Mouse (Mus musculus) neural tube, embryonic 10.5 days (tissue): ENCODE measurements around the gene Ccdc13.

ENCODE experiments used
- DNase-seq: peaks from one replicate; pipeline ENCODE4 v3.0.0-alpha.2; 2017; ENCODE audit warnings: low spot score; ENCODE audit errors: extremely low spot score

Gene Ccdc13

DNA sequence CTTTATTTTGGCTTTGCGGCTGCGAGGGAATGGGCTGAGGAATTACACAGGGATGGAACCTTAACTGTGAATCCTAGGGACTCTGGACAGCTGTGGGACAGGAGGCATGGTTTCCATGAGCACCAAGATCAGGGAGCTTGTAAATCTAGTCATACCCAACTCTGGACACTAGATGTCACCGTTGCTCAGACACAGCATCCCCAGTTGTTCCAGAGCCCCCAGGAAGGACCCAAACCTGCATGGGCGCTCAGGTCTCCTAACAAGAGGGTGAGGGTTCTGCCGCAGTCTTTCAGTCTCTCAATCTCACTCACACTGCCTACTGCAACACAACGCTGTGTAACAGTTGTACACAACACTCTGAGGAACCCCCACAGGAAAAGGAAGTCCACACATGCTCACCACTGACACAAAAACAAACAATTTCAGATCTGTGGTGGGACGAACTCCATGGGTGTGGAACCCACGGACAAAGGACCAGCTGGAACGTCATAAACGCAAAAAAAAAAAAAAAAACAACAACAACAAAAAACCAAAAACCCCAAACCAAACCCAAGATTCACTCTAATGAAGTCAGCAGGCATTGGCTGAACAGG is 7.4 kb upstream of the Ccdc13 start:
- DNase-seq = no peak

DNA sequence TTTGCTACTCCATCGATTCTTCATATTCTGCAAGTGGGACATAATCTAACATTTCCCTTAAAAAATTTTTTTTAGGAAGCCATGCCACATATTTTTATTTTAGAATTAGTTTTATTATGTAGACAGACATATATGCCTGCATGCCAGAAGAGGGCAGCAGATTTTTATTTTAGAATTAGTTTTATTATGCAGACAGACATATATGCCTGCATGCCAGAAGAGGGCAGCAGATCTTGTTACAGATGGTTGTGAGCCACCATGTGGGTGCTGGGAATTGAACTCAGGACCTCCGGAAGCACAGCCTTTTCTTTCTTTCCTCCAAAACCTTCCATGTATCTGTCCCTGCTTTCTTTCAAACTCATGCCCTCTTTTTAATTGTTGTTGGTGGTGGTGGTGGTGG is 3.7 kb upstream of the Ccdc13 start:
- DNase-seq = no peak

DNA sequence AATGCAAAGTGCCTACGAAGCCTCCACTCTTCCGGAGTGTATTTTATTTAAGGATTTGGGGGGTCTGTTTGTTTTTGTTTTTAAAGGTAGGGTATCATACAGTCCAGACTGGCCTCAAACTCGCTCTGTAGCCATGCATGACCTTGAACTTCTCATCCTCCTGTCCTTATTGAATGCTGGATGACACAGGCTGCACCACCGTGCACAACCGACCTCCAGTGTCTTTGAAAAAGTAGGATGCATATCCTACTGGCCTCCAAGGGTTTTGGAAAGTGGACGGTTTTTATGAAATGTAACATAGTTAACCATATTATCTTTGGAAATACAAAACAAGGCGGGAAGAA is 333 bp upstream of the Ccdc13 start:
- DNase-seq = no peak

DNA sequence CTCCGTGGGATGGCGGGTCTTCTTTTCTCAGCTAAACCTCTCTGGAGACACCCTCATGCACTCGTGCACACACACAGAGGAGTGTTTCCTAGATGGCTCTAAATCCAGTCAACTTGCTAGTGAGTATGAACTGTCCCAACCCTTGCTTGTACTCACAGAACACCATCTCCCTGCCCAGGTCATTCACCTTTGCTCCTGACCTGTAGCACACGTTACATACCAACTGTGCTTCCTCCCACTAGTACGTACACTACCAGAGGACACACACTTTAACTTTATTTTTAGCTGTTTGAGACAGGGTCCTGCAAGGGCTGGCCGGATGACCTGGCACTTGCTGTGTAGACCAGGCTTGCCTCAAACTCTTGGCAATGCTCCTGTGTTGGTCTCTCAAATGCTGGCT is 1.3 kb downstream of the Ccdc13 start:
- no peak for DNase-seq

DNA sequence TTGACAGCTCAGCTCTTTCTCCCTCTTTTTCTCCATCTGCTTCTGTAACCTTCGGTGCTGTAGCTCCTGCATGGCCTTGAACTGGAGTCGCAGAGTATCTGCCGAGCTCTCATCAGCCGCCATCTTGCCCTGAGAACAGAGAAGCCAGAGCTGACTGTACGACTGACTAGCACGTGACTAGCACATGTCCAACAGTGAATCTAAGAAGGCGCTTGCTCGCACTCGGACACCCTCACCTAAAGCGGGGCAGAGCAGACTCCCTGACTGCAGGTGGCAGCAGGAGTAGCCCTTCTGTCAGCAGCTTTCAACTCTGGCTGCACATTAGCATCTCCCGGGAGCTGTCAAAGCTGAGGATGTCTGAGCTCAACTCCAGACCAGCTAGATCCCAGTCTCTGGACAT is 5.4 kb downstream of the Ccdc13 start:
- no peak for DNase-seq

DNA sequence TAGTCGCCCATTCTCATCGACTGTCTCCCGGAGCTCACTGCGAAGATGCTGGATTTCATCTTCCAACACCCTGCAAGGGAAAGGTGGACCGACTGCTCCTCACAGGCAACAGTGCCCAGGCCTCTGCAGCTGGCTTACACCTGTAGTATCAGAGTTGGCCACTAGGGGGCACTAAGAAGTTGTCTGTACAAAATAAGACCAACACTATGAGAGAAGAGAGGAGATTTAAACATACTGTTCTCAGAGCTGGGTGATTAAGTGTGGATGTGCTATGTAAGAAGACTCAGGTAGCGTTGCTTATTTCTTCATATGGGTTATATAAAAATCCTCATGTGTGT is 8.3 kb downstream of the Ccdc13 start:
- DNase-seq = peak; percentile 81

DNA sequence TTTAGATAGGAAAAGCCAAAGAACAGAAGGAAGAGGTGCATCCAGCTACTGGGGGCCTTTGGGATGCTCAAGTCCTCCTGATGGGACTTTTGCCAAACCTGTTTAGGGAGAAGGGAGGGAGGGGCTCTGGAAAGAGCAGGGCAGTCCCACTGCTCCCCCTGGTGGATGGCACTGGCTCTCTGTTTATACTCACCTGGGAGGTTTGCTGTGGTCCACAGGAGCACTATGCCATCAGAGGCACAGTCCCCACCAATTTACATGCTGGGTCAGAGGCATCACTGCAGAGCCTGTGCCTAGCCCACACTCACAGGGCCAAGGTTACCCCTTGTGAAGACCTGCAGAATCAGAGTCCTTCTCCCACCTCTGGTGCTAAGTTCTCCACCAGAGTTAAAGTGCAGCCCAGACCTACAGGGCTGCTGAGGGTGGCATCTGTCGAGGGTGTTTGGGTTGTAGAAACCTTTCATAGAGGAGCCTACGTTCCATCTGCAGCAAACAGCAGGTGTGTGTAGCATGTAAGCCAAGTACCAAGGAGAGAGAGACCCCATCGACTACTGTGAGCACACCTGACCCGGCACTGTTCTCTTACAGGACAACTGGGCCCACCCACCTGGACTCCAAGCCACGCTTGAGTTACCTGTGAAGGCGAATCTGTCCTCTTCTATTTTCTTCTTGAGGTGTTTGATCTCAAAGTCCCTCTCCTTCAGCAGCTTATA is 8.9 kb downstream of the Ccdc13 start:
- DNase-seq = no peak

DNA sequence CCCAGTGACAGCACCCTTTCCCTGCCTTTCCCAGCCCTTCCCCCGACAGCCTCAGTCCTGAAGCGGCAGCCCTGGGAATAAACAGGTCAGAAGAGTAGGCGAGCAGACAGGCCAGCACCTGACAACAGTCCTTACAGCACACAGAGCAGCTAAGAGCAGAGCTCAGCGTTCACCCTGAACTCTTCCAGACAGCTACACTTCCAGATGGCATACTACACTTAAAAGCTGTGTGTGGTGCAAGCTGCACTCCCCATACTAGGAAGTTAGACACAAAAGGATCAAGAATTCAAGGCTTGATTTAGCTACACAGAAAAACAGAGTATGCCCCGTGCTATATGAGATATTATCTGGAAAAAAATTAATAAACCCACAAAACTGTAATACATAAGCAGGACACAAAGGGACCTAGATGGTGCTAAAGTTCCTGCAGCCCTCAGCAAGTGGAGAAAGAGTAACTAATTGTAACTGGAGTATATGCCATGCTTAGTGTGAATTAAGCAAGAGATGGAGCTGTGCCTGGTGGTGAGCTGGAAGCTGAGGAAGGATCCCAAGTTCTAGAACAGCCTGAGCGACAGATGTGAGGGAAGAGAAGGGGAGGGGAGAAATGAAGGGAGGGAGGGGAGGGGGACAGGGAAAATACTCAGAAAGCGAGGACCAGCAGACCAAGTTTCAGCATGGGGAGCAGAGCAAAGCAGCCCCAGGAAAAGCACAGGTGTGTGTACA is 9.8 kb downstream of the Ccdc13 start:
- no peak for DNase-seq

DNA sequence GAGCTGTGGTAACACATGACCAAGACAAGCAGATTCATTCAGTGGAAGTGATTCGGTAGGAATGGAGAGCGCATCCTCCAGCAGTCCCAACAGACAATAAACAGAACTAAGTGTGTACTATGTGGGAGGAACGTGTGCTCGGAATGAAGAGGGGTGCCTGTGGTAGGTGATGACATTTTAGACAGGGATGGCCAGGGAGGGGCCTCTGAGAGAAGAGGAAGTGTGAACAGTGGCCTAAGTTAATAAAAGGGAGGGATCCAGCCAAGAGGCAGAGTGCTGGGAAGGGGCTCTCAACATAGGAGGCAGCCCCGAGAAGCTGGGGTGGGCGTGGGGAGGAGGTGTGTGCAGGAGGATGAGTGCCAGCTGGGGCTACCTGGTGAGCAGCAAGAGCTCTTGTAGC is 10.9 kb downstream of the Ccdc13 start:
- DNase-seq = no peak

DNA sequence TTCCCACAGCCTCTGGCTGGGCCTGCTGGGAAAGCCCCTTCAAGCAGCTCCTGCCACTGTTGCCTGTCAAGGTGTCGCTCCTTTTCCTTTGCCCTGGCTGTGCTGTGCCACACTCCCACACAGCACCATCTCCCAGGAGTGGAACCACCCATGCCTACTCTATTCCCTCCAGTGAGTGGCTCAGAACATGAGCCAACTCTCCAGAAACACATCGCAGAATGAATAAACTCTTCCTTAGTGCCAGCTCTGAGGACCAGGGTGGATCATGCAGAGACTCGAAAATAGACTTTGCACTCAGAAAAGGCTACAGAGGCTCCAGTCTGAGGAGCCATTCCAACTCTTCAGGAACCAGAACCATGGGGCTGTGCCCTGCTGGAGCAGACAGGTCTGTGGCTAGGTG is 12.9 kb downstream of the Ccdc13 start:
- DNase-seq = no peak

DNA sequence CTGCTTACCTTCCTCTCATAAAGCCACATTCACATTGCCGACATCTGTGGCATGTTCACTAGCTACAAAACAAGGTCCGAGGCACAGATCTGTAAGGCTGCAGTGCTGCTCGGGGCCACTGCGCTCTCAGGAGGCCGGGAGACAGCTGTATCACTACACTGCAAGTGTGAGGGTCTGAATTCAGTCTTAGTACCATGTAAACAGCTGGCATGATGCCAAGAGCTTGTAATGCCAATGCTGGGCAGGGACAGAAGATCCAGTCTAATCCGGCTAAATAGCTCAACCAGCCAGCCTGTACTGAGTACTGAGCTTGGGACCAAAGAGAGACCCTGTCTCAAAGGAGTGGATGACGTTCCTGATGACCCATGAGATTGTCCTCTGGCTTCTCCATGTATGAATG is 15.3 kb downstream of the Ccdc13 start:
- no peak for DNase-seq

DNA sequence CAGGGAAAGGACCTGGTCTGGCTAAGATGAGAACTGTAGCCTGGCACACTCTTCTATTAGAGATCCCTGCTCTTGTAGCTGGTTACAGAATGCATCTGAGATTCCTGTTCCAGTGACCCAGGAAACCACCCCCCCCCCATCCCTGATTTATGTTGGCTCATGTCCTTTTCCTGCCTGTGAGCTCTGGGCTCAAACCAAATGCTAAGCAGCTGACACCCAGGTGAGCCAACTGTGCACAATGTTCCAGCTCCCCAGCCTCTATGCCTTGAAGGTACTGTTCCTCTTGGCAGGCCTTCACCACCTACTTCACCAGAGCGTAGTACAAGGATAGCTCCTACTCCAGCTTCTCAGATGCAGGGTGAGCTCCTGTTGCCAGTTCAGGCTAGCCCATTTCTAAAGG is 16.2 kb downstream of the Ccdc13 start:
- DNase-seq = no peak

DNA sequence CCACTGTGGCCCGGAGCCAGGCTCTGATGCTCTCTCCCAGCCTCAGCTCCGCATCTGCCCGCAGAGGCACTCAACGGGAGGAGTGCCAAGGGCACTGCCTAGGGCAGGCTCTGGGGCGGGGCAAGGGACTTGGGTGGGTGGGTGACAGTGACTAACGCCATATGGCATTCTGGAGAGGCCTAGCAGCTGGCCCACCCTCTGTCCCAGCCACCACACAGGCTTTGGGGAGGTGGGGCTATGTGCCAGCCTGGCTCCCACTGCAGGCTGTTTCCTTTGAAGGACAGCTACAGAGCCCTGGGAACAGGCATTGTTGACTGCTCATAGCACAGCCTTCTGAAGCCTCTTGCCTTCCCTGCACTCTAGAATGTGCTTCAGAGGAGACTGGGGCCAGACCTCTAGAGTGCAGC is 16.7 kb downstream of the Ccdc13 start:
- no peak for DNase-seq

DNA sequence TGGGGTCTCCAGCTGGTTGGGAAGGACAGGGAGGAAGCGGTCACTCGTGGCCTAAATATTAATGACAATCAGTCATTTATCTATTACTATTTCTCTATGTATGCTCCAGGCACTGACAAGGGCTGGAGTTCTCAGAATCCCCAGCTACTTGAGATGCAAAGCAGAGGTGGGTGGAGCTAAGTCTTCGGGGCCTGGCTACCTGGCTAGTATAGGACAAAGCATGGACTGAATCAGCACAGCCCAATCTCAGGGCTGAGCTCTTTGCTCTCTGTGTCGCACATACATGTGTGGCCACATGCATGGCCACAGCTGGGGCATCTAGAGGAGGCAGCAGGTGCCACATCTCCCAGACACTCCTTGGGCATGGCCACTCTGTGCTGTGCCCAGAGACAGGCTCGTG is 18.5 kb downstream of the Ccdc13 start:
- no peak for DNase-seq

DNA sequence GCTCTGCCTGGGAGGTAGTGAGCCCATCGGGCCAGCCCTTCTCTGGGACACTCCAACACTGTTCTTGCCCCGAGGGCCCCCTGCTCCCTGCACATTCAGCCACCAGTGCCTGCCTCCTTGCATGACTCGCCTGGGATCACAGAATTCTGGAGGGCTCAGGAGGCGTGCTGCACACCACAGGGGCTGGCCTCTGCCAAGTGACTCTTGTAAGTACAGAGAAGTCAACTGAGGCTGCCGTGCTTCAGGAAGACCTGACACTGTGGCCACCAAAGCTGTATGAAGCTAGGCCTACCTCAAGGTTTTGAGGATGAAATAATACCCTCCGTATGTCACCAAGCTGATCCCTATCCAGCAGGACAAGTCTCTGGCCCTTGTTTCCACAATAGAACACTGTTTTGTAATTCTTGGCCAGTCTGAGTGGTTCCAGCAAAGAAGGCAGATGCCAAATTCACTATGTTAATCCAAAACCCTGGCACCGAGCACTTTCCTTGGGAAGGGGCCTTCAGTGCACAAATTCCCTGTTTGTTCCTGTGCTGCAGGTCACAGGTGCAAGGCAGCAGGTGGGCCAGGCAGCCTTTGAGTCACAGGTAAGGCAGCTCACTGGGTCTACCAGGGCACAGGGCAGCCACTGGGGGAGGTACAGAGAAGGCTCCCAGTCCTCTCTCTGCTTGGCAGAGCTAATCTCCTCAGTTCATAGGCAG is 19.3 kb downstream of the Ccdc13 start:
- DNase-seq = no peak

DNA sequence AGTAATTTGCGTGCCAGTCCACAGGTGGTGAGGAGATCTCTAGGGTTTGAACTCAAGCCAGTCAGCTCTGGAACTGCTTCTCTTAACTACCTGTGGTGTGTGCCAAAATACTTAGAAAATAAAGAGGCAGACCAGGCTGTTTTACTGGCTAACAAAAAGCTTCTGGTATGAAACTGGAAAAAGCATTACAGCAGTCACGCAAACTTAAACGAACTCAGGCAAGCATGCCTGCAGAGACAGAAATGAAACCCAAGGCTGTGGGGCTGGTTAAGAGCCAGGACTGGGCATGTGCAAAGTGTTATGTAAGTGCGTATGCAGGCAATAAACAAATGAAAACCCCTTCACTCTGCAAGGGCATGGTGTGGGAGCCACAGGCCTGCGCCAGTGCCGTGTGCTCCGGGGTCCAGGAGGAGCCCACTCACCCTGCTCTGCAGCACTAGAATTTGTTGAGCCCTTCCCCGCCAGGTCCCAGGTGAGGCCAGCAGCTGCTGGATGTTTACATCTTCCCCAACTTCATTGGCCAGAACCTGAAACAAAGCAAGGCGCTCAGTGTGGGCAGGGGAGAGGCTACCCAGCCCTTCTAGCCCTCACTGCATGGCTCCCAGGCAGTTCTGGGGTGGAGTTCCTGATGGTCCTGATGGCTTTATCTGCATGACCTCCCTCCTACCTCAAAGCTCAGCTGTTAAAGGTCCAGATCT is 20.0 kb downstream of the Ccdc13 start:
- no peak for DNase-seq

DNA sequence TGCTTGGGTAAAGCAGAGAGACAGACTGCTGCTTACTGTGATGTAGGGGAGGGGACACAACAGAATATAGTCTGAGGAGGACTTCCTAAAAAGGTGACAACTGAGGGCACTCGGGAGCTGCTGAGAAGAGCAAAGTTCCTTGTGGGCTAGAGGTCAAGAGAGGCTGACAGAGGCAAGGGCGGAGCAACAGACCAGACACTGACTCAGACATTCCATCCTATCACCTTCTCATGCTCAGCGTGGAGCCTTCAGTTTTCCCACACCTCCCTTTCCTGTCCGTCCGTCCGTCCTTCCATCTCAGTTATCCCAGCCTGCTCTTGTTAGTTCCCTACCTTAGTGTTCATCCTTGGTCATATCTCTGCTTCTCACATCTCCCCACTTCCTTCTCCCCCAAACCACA is 24.1 kb downstream of the Ccdc13 start:
- DNase-seq = no peak

DNA sequence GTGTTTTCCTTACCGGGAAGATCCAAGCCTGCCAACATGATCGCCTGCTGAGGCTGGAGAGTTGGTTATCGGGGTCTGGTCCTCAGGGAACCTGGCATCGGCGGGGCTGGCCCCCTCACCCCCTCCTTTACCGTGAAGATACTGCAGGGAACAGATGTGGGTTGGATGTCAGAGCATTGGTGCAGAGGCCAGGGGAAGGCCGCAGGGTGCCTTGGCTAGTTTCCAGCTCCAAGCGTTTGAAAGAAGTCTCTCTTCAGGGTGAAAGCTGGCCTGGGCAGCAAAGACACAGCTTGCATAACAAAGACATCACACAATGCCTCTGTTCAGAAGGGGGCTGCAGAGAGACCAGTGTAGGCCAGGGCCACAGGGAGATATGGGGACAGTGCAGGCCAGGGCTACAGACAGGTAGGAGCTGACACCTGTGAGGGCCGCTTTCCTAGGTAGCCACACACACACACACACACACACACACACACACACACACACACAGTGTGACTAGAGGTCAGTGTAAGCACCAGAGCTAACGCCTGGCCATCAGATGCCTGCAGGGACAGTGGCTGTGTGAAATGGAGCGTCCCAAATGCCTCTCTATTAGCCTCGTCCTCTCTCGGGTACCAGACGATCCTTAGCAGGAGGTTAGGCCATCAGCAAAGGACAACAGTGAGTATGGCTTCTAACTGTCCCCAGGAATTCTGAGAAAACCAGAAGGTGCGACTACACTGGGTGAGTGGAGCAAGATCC is 29.0 kb downstream of the Ccdc13 start:
- peak; percentile 37 for DNase-seq

DNA sequence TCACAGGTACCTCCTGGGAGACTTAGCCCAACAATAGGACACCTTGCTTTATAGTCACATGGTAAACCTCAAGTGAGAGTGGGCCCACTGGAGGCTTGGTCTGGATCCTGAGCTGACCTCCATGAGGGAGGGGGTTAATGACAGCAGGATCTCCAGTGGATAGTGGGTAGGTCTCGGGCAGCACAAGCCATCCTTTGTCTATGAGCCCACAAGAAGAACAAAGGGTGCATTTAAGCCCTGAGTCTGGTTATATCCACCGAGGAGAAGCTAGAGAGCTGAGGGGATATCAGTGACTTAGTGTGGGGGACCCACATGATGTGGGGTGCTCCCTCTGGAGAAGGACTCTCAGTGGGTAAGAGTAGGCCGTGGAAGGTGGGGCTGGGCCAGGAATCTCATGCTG is 30.8 kb downstream of the Ccdc13 start:
- no peak for DNase-seq

DNA sequence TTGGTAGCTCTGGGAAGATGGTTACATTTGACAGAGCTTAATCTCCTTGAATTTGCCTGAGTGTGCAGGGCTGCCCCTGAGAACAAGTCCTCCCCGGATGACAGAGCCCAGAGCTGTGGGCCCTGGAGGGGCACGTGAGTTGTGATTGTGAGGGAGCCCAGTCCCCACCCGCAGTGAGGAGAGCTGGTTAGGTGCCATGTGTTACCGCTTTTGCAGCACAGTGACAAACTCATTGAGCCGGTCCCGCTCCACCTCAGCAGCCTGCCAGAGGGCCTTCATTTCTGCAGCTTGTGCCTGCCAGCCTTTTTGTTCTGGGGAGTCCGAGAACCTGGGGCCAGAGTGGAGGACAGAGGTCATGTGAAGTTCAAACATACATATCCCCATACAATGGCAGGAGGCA is 31.3 kb downstream of the Ccdc13 start:
- DNase-seq = no peak

DNA sequence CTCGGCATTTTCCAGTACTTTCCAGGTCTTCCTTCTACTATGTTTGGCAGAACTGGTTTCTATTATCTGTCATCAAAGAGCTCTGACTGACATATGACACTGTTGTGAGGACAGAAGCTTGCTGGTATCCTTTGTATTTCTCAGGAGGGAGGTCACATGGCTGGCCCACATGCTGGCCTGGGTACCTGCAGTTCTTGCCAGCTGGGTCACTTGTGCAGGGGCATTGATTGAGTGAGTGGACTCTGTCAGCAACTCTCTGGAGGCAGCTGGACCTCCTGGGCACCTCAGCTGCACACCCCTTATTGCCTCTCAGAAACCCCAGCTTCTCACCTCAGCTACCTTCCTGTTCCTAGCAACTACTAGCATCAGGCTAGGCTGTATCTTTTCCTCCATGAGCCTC is 31.7 kb downstream of the Ccdc13 start:
- no peak for DNase-seq
